Mouse (Mus musculus): ENCODE measurements around the gene Taf3. TPM values are rescaled to one million over a fixed set of nuclear protein-coding genes. Genes with fewer than 3 reads are reported as not detected.

Taf3 gene
- total and polyA plus RNA-seq, 3 experiments: 3.1 to 13.4 (median 6.0) TPM

GRCm38 (mm10) chr2:10010263-10010909, 38.0 kb downstream of the Taf3 start (continued):
- TF ChIP-seq IRF4 (IDR thresholded peaks at IDR 0.05; ENCODE audit: low read depth, low read length) (no peak), CTCF (conservative IDR thresholded peaks at IDR 0.05 in 1 of 2, IDR thresholded peaks at IDR 0.05 in 1 of 2; ENCODE audit: low read depth in 2 of 2, low read length in 2 of 2) (peak; percentile 47 to 85; a peak in 3 of 4 replicates), ZKSCAN1 (IDR thresholded peaks at IDR 0.05; ENCODE audit: borderline replicate concordance, low read depth, low read length) (no peak), PAX5 (IDR thresholded peaks at IDR 0.05; ENCODE audit: low read length) (no peak), MYC (IDR thresholded peaks at IDR 0.05; ENCODE audit: low read depth, low read length) (no peak), UBTF (IDR thresholded peaks at IDR 0.05; ENCODE audit: low read depth, low read length) (no peak), HCFC1 (IDR thresholded peaks at IDR 0.05; ENCODE audit: low read depth, low read length) (no peak)

- dilution Hi-C loops (cut with MboI; ENCODE audit: extremely low pct_ligation_motif_present, extremely low pct_unique_long_range_greater_than_20kb, low sequenced_read_pairs): no loop called here
- Histone ChIP-seq H3K27me3 (replicated peaks) (no peaks in the 10 kb centered on the region), H3K4me3 (replicated peaks in 1 of 3; ENCODE audit: low read depth in 2 of 3, low read length in 2 of 3, poor library complexity in 1 of 3) (no peak overlapping the region), H3K9me3 (replicated peaks; ENCODE audit: low read length) (no peaks in the 10 kb centered on the region), H3K4me2 (ENCODE audit: insufficient read depth, low read depth, poor library complexity, severe bottlenecking) (no peak overlapping the region), H3K9ac (ENCODE audit: insufficient read depth, low read depth) (no peak overlapping the region), H3K79me2 (replicated peaks; ENCODE audit: control insufficient read depth, extremely low read depth, insufficient read depth, poor library complexity, severe bottlenecking) (peaks cover 6% of the 10 kb centered on the region; the same call in 1 of the 2 replicates), H3K36me3 (replicated peaks in 1 of 2; ENCODE audit: control insufficient read depth in 1 of 2, insufficient read depth in 1 of 2, low read length in 1 of 2) (no peaks in the 10 kb centered on the region), H3K4me1 (ENCODE audit: control insufficient read depth in 1 of 2, insufficient read depth in 2 of 2) (peaks cover 5 to 19% of the 10 kb centered on the region in 2 experiments), H3K27ac (ENCODE audit: insufficient read depth, low read depth) (no peak overlapping the region)
- TF ChIP-seq TBP (conservative IDR thresholded peaks at IDR 0.05; ENCODE audit: low read depth, low read length) (no peak), SIN3A (IDR thresholded peaks at IDR 0.05; ENCODE audit: low read length) (no peak), MAZ (IDR thresholded peaks at IDR 0.05; ENCODE audit: low read depth, low read length) (no peak), POLR2AphosphoS2 (IDR thresholded peaks at IDR 0.05; ENCODE audit: low read depth, low read length) (no peak), CTCF (conservative IDR thresholded peaks at IDR 0.05 in 1 of 2, IDR thresholded peaks at IDR 0.05 in 1 of 2; ENCODE audit: low read depth in 2 of 2, low read length in 2 of 2) (no peak), MAX (IDR thresholded peaks at IDR 0.05; ENCODE audit: low read length) (no peak), TCF12 (IDR thresholded peaks at IDR 0.05; ENCODE audit: low read depth, low read length) (no peak), ELF1 (IDR thresholded peaks at IDR 0.05; ENCODE audit: low read depth, low read length) (no peak), KAT2A (IDR thresholded peaks at IDR 0.05; ENCODE audit: insufficient replicate concordance, low read length) (no peak), USF2 (conservative IDR thresholded peaks at IDR 0.05; ENCODE audit: low read depth, low read length) (no peak), ZKSCAN1 (IDR thresholded peaks at IDR 0.05; ENCODE audit: borderline replicate concordance, low read depth, low read length) (no peak), ZC3H11A (IDR thresholded peaks at IDR 0.05; ENCODE audit: low read depth, low read length) (no peak), MEF2A (IDR thresholded peaks at IDR 0.05; ENCODE audit: borderline replicate concordance, low read depth, low read length) (no peak), CHD2 (IDR thresholded peaks at IDR 0.05; ENCODE audit: low read length) (no peak), MXI1 (IDR thresholded peaks at IDR 0.05; ENCODE audit: low read depth, low read length) (no peak), CHD1 (IDR thresholded peaks at IDR 0.05; ENCODE audit: low read depth, low read length) (no peak), USF1 (IDR thresholded peaks at IDR 0.05; ENCODE audit: low read depth, low read length) (no peak)
- no peak for DNase-seq (ENCODE audit: extremely low read depth)
- in situ Hi-C loops (cut with MboI; ENCODE audit: low pct_ligation_motif_present, low pct_unique_long_range_greater_than_20kb, low sequenced_read_pairs): loop anchor here (5.0 kb wide), 1 partner anchor 122 kb away; the partner anchor contains the start of gene 9230102O04Rik
These were observed 38.6 kb downstream of the Taf3 start for GRCm38 (mm10) chr2:10009671-10010254.
